Mouse (Mus musculus) adrenal gland, adult 18-20 months (tissue): Measurements from ENCODE around the gene Krtap4-8. TPM values are rescaled to one million over a fixed set of nuclear protein-coding genes. Genes with fewer than 3 reads are reported as not detected.
"Not testable (repeated sequence)": the region's sequence is repeated elsewhere in the genome, so short reads cannot be mapped to it uniquely, and the experiment has no call there.

Experiments used
- DNase-seq, 2 experiments: peaks; one replicate each; pipeline ENCODE4 v3.0.0; 2021 to 2022; ENCODE audit warnings: low spot score in 2 of 2
- long read RNA-seq, 2 experiments: library from polyadenylated mRNA; stranded (forward); transcript quantifications; one replicate each; pipeline ENCODE4 v2.0.0; 2021
- total RNA-seq, 2 experiments: library from RNA; stranded (reverse); gene quantifications; 1 replicate in 1 of 2; 2 replicates in 1 of 2; pipeline ENCODE4 v1.2.3; 2021

Gene Krtap4-8
- total RNA-seq = not detected
- long read RNA-seq, experiment 1 = 0 reads
- long read RNA-seq, experiment 2 = 0 reads

GRCm38 (mm10) chr11:99780604-99781003, at the start of gene Krtap4-8:
TSS of gene Krtap4-8 (minus strand) at chr11:99780704.
- DNase-seq = no peak

- not testable (repeated sequence) for DNase-seq
These were observed 35.1 kb upstream of the Krtap4-8 start, which contains the start of gene Gm11564 for GRCm38 (mm10) chr11:99815566-99815965. TSS of gene Gm11564 (minus strand) at chr11:99815666.

- DNase-seq = not testable (repeated sequence)
These were observed 29.3 kb upstream of the Krtap4-8 start, which contains the start of gene Krtap4-13 for GRCm38 (mm10) chr11:99809792-99810191. TSS of gene Krtap4-13 (minus strand) at chr11:99809892.

GRCm38 (mm10) chr11:99804346-99804745, 23.8 kb upstream of the Krtap4-8 start, which contains the start of gene Gm11554:
TSS of gene Gm11554 (minus strand) at chr11:99804446.
- DNase-seq = not testable (repeated sequence)

GRCm38 (mm10) chr11:99798832-99799231, 18.3 kb upstream of the Krtap4-8 start, which contains the start of gene Gm11569:
TSS of gene Gm11569 (minus strand) at chr11:99798932.
- not testable (repeated sequence) for DNase-seq

GRCm38 (mm10) chr11:99793367-99793766, 12.9 kb upstream of the Krtap4-8 start, which contains the start of gene Gm11596:
TSS of gene Gm11596 (minus strand) at chr11:99793467.
- DNase-seq = no peak

GRCm38 (mm10) chr11:99784900-99785299, 4.4 kb upstream of the Krtap4-8 start, which contains the start of gene Krtap4-9:
TSS of gene Krtap4-9 (plus strand) at chr11:99785200.
- not testable (repeated sequence) for DNase-seq

GRCm38 (mm10) chr11:99778401-99778800, 2.1 kb downstream of the Krtap4-8 start:
- no peak for DNase-seq

- not testable (repeated sequence) for DNase-seq
These were observed 7.7 kb downstream of the Krtap4-8 start, which contains the start of gene Gm11595 for GRCm38 (mm10) chr11:99772813-99773212. TSS of gene Gm11595 (minus strand) at chr11:99772913.

GRCm38 (mm10) chr11:99768410-99768809, 12.1 kb downstream of the Krtap4-8 start:
- DNase-seq = no peak

GRCm38 (mm10) chr11:99758877-99759276, 21.6 kb downstream of the Krtap4-8 start:
- no peak for DNase-seq

GRCm38 (mm10) chr11:99743985-99744384, 36.5 kb downstream of the Krtap4-8 start:
- no peak for DNase-seq

GRCm38 (mm10) chr11:99734190-99734589, 46.3 kb downstream of the Krtap4-8 start, which contains the start of gene Gm14180:
TSS of gene Gm14180 (minus strand) at chr11:99734290.
- no peak for DNase-seq

Other genes with a start within 250 kb of the Krtap4-8 start
- not detected for gene Krt40, start 237.5 kb downstream of the Krtap4-8 start, total RNA-seq
- not detected for gene Krtap3-3, start 229.8 kb downstream of the Krtap4-8 start, total RNA-seq
- not detected for gene Krtap3-2, start 223.9 kb downstream of the Krtap4-8 start, total RNA-seq
- not detected for gene Gm11939, start 221.2 kb downstream of the Krtap4-8 start, total RNA-seq
- not detected for gene Krtap3-1, start 214.1 kb downstream of the Krtap4-8 start, total RNA-seq
- gene Krtap1-5, start 199.7 kb downstream of the Krtap4-8 start, total RNA-seq = not detected
- gene Krtap1-4, start 197.1 kb downstream of the Krtap4-8 start, total RNA-seq = not detected
- not detected for gene Krtap1-3, start 189.4 kb downstream of the Krtap4-8 start, total RNA-seq
- not detected for gene Krtap9-3, start 182.6 kb downstream of the Krtap4-8 start, total RNA-seq
- not detected for gene Gm11938, start 177.4 kb downstream of the Krtap4-8 start, total RNA-seq
- not detected for gene Gm11937, start 170.5 kb downstream of the Krtap4-8 start, total RNA-seq
- not detected for gene Krtap2-4, start 165.9 kb downstream of the Krtap4-8 start, total RNA-seq
- not detected for gene Gm11562, start 160.3 kb downstream of the Krtap4-8 start, total RNA-seq
- gene Krtap4-1, start 152.5 kb downstream of the Krtap4-8 start, total RNA-seq = not detected
- gene Krtap4-2, start 145.6 kb downstream of the Krtap4-8 start, total RNA-seq = not detected
- gene Krtap4-7, start 136.6 kb downstream of the Krtap4-8 start, total RNA-seq = not detected
- gene Gm11555, start 130.5 kb downstream of the Krtap4-8 start, total RNA-seq = not detected
- not detected for gene Gm11563, start 121.7 kb downstream of the Krtap4-8 start, total RNA-seq
- gene Krtap4-6, start 114.7 kb downstream of the Krtap4-8 start, total RNA-seq = not detected
- gene Gm14190, start 90.0 kb downstream of the Krtap4-8 start, total RNA-seq = not detected
- not detected for gene Gm14180, start 46.4 kb downstream of the Krtap4-8 start, total RNA-seq
- not detected for gene Gm11595, start 7.8 kb downstream of the Krtap4-8 start, total RNA-seq
- not detected for gene Krtap4-9, start 4.5 kb upstream of the Krtap4-8 start, total RNA-seq
- gene Gm11596, start 12.8 kb upstream of the Krtap4-8 start, total RNA-seq = not detected
- gene Gm11569, start 18.2 kb upstream of the Krtap4-8 start, total RNA-seq = not detected
- not detected for gene Gm11554, start 23.7 kb upstream of the Krtap4-8 start, total RNA-seq
- not detected for gene Krtap4-13, start 29.2 kb upstream of the Krtap4-8 start, total RNA-seq
- gene Gm11564, start 35.0 kb upstream of the Krtap4-8 start, total RNA-seq = not detected
- gene 2300003K06Rik, start 57.4 kb upstream of the Krtap4-8 start, total RNA-seq = not detected
- gene Krtap4-16, start 70.9 kb upstream of the Krtap4-8 start, total RNA-seq = not detected
- gene Gm11568, start 77.2 kb upstream of the Krtap4-8 start, total RNA-seq = not detected
- gene Gm11559, start 83.8 kb upstream of the Krtap4-8 start, total RNA-seq = not detected
- gene Krtap9-1, start 92.7 kb upstream of the Krtap4-8 start, total RNA-seq = not detected
- gene Gm11567, start 98.5 kb upstream of the Krtap4-8 start, total RNA-seq = not detected
- not detected for gene Krtap31-1, start 127.2 kb upstream of the Krtap4-8 start, total RNA-seq
- gene Gm11565, start 134.0 kb upstream of the Krtap4-8 start, total RNA-seq = not detected
- not detected for gene Krtap31-2, start 155.6 kb upstream of the Krtap4-8 start, total RNA-seq
- not detected for gene Krtap9-5, start 167.8 kb upstream of the Krtap4-8 start, total RNA-seq
- not detected for gene Krtap29-1, start 198.3 kb upstream of the Krtap4-8 start, total RNA-seq
- not detected for gene Krtap16-1, start 205.9 kb upstream of the Krtap4-8 start, total RNA-seq
- not detected for gene Krtap17-1, start 213.3 kb upstream of the Krtap4-8 start, total RNA-seq
- not detected for gene Krt33a, start 235.5 kb upstream of the Krtap4-8 start, total RNA-seq
- not detected for gene Krt33b, start 249.2 kb upstream of the Krtap4-8 start, total RNA-seq